Mouse (Mus musculus): Measurements from ENCODE around the gene Cdc42bpg. TPM values are rescaled to one million over a fixed set of nuclear protein-coding genes. Genes with fewer than 3 reads are reported as not detected.
"Not testable (repeated sequence)": the region's sequence is repeated elsewhere in the genome, so short reads cannot be mapped to it uniquely, and the experiment has no call there.

Cdc42bpg gene
- total and polyA plus RNA-seq, 3 experiments: 0.79 to 4.2 (median 2.3) TPM

DNA sequence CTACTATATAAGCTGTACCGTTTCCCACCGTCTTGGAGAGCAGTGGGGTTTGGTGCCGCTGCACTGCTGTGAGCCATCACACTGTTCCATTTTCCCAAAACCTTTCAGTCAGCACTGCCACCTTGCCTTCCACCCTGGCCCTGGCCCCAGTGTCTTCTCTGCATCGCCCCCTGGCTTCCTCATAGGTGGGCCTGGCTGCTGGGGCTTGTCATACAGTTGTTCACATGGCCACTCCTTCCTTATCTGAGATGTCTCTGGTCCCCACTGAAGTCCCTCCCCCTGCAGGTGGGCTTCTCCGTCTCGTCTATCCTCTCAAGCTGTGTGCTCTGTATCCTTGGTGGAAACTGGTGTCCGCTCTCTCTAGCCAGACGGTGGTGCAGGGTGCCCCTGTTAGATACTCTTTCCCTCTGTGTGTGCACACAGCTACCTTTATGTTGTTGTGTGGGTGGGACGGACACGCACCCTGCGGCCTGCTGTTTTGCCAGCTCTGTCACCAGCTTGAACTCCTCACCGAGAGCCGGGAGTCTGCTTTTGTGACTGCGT lies 16.5 kb upstream of the Cdc42bpg start:
- DNase-seq (ENCODE audit: extremely low read depth): no peak
- dilution Hi-C loops (cut with MboI; ENCODE audit: extremely low pct_ligation_motif_present, extremely low pct_unique_long_range_greater_than_20kb, low sequenced_read_pairs) (no loop called here), in situ Hi-C loops (cut with MboI; ENCODE audit: low pct_ligation_motif_present, low pct_unique_long_range_greater_than_20kb, low sequenced_read_pairs) (no loop called here)
- no peaks in the 10 kb centered on the region for H3K9me3 ChIP-seq (replicated peaks; ENCODE audit: low read length)
- H3K36me3 ChIP-seq (replicated peaks in 1 of 2; ENCODE audit: control insufficient read depth in 1 of 2, insufficient read depth in 1 of 2, low read length in 1 of 2): peaks cover 86 to 91% of the 10 kb centered on the region in 2 experiments
- peaks cover 95% of the 10 kb centered on the region for H3K79me2 ChIP-seq (replicated peaks; ENCODE audit: control insufficient read depth, extremely low read depth, insufficient read depth, poor library complexity, severe bottlenecking)
- H3K4me2 ChIP-seq (ENCODE audit: insufficient read depth, low read depth, poor library complexity, severe bottlenecking): no peak overlapping the region; the same call in 1 of the 2 replicates
- peaks cover 73 to 95% of the 10 kb centered on the region in 2 experiments for H3K4me1 ChIP-seq (ENCODE audit: control insufficient read depth in 1 of 2, insufficient read depth in 2 of 2)
- H3K4me3 ChIP-seq (replicated peaks in 1 of 3; ENCODE audit: low read depth in 2 of 3, low read length in 2 of 3, poor library complexity in 1 of 3): peak overlapping the region in 1 of 3 experiments; percentile 19
- H3K27me3 ChIP-seq (replicated peaks): no peaks in the 10 kb centered on the region
- H3K27ac ChIP-seq (ENCODE audit: insufficient read depth, low read depth): peak overlapping the region; percentile 68
- no peak overlapping the region; the same call in 1 of the 2 replicates for H3K9ac ChIP-seq (ENCODE audit: insufficient read depth, low read depth)
- no peak for TF ChIP-seq MAFK (IDR thresholded peaks at IDR 0.05; ENCODE audit: insufficient replicate concordance, low read length)
- TF ChIP-seq CTCF (conservative IDR thresholded peaks at IDR 0.05 in 1 of 2, IDR thresholded peaks at IDR 0.05 in 1 of 2; ENCODE audit: low read depth in 2 of 2, low read length in 2 of 2): peak in 1 of 2 experiments; percentile 34; a peak in 2 of 4 replicates

DNA sequence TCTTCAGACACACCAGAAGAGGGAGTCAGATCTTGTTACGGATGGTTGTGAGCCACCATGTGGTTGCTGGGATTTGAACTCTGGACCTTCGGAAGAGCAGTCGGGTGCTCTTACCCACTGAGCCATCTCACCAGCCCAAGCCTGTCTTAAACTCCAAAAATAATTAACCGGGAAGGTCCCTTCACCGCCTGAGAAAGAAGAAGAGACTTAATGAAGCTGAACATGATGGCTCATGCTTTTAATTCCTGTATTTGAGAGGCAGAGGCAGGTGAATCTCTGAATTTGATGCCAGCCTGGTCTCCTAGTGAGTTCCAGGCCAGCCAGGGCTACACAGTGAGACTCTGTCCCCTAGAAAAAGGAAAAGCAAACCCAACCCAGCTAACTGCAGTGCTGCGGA lies 15.5 kb upstream of the Cdc42bpg start:
- H3K79me2 ChIP-seq (replicated peaks; ENCODE audit: control insufficient read depth, extremely low read depth, insufficient read depth, poor library complexity, severe bottlenecking): peaks cover 94% of the 10 kb centered on the region
- H3K27ac ChIP-seq (ENCODE audit: insufficient read depth, low read depth): peak overlapping the region; percentile 79; the same call in 1 of the 2 replicates
- H3K4me2 ChIP-seq (ENCODE audit: insufficient read depth, low read depth, poor library complexity, severe bottlenecking); dilution Hi-C loops (cut with MboI; ENCODE audit: extremely low pct_ligation_motif_present, extremely low pct_unique_long_range_greater_than_20kb, low sequenced_read_pairs); H3K9ac ChIP-seq (ENCODE audit: insufficient read depth, low read depth); H3K4me3 ChIP-seq (replicated peaks in 1 of 3; ENCODE audit: low read depth in 2 of 3, low read length in 2 of 3, poor library complexity in 1 of 3); in situ Hi-C loops (cut with MboI; ENCODE audit: low pct_ligation_motif_present, low pct_unique_long_range_greater_than_20kb, low sequenced_read_pairs); H3K9me3 ChIP-seq (replicated peaks; ENCODE audit: low read length); DNase-seq (ENCODE audit: extremely low read depth); H3K27me3 ChIP-seq (replicated peaks): not testable (repeated sequence)
- peaks cover 86 to 91% of the 10 kb centered on the region in 2 experiments for H3K36me3 ChIP-seq (replicated peaks in 1 of 2; ENCODE audit: control insufficient read depth in 1 of 2, insufficient read depth in 1 of 2, low read length in 1 of 2)
- H3K4me1 ChIP-seq (ENCODE audit: control insufficient read depth in 1 of 2, insufficient read depth in 2 of 2): peaks cover 76 to 95% of the 10 kb centered on the region in 2 experiments
- TF ChIP-seq IRF4 (IDR thresholded peaks at IDR 0.05; ENCODE audit: low read depth, low read length) (0 out of 2 replicates have a peak, but pooled peaks have one; percentile 6), CTCF (conservative IDR thresholded peaks at IDR 0.05 in 1 of 2, IDR thresholded peaks at IDR 0.05 in 1 of 2; ENCODE audit: low read depth in 2 of 2, low read length in 2 of 2) (peak in 1 of 2 experiments; percentile 2; a peak in 1 of 4 replicates)

DNA sequence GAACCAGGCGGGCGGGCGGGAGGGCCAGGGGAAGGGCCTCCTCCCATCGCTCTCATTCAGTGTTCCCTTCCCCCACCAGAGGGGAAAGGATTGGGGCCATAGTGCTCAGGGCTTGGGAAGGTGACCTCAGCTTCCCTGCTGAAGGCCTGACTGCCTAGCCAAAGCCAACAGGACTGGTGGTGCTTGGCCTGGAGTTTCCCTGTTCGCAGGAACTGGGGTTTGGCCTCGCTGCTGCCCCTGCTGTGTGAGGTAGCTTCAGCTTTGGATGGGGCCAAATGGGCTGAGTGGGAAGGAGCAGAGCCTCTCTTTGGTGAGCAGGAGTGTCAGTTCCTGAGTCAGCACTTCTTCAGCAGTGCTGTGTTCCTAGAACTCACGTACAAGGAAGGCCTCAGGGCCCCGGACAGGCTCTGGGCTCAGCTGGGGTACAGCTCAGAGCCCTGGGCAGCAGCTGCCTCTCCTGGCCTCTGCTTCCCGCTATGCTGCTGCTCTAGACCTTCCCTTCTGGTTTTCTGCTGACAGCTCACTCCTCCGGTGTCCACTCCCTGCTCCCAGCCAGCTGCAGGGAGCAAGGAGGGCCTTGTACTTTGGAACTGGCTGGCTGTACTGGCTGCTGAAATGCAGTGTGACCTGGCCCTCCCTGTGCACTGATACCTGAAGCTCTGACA lies 15.0 kb upstream of the Cdc42bpg start:
- Histone ChIP-seq H3K36me3 (replicated peaks in 1 of 2; ENCODE audit: control insufficient read depth in 1 of 2, insufficient read depth in 1 of 2, low read length in 1 of 2) (peaks cover 87 to 91% of the 10 kb centered on the region in 2 experiments), H3K27me3 (replicated peaks) (no peaks in the 10 kb centered on the region), H3K79me2 (replicated peaks; ENCODE audit: control insufficient read depth, extremely low read depth, insufficient read depth, poor library complexity, severe bottlenecking) (peaks cover 94% of the 10 kb centered on the region), H3K4me3 (replicated peaks in 1 of 3; ENCODE audit: low read depth in 2 of 3, low read length in 2 of 3, poor library complexity in 1 of 3) (peak overlapping the region in 1 of 3 experiments; percentile 23), H3K27ac (ENCODE audit: insufficient read depth, low read depth) (peak overlapping the region; percentile 79), H3K9ac (ENCODE audit: insufficient read depth, low read depth) (peak overlapping the region; percentile 8; the same call in 1 of the 2 replicates), H3K4me1 (ENCODE audit: control insufficient read depth in 1 of 2, insufficient read depth in 2 of 2) (peaks cover 76 to 95% of the 10 kb centered on the region in 2 experiments), H3K9me3 (replicated peaks; ENCODE audit: low read length) (no peaks in the 10 kb centered on the region), H3K4me2 (ENCODE audit: insufficient read depth, low read depth, poor library complexity, severe bottlenecking) (no peak overlapping the region)
- TF ChIP-seq USF2 (conservative IDR thresholded peaks at IDR 0.05; ENCODE audit: low read depth, low read length) (no peak), SIN3A (IDR thresholded peaks at IDR 0.05; ENCODE audit: low read length) (no peak), ELF1 (IDR thresholded peaks at IDR 0.05; ENCODE audit: low read depth, low read length) (no peak), CHD2 (IDR thresholded peaks at IDR 0.05; ENCODE audit: low read length) (no peak), PAX5 (IDR thresholded peaks at IDR 0.05; ENCODE audit: low read length) (no peak), MYC (IDR thresholded peaks at IDR 0.05; ENCODE audit: low read depth, low read length) (no peak), MAFK (IDR thresholded peaks at IDR 0.05; ENCODE audit: insufficient replicate concordance, low read length) (peak; percentile 93), CHD1 (IDR thresholded peaks at IDR 0.05; ENCODE audit: low read depth, low read length) (no peak), USF1 (IDR thresholded peaks at IDR 0.05; ENCODE audit: low read depth, low read length) (no peak), KAT2A (IDR thresholded peaks at IDR 0.05; ENCODE audit: insufficient replicate concordance, low read length) (no peak), IRF4 (IDR thresholded peaks at IDR 0.05; ENCODE audit: low read depth, low read length) (0 out of 2 replicates have a peak, but pooled peaks have one; percentile 2), SMC3 (IDR thresholded peaks at IDR 0.05; ENCODE audit: low read depth, low read length) (no peak), MAZ (IDR thresholded peaks at IDR 0.05; ENCODE audit: low read depth, low read length) (no peak), MEF2A (IDR thresholded peaks at IDR 0.05; ENCODE audit: borderline replicate concordance, low read depth, low read length) (no peak)
- no peak for DNase-seq (ENCODE audit: extremely low read depth)
- dilution Hi-C loops (cut with MboI; ENCODE audit: extremely low pct_ligation_motif_present, extremely low pct_unique_long_range_greater_than_20kb, low sequenced_read_pairs) (no loop called here), in situ Hi-C loops (cut with MboI; ENCODE audit: low pct_ligation_motif_present, low pct_unique_long_range_greater_than_20kb, low sequenced_read_pairs) (no loop called here)
